Mouse (Mus musculus): ENCODE measurements around the gene Dusp3. TPM values are rescaled to one million over a fixed set of nuclear protein-coding genes. Genes with fewer than 3 reads are reported as not detected.
A peak's percentile ranks its signal among the peaks of the same experiment; 100 is the strongest.

Dusp3 gene
- polyA plus RNA-seq (2016; fragmentation: Nextera tagmentation; extraction: Ambion mirVana), result 9.3 and 9.6 TPM in 2 replicates

DNA sequence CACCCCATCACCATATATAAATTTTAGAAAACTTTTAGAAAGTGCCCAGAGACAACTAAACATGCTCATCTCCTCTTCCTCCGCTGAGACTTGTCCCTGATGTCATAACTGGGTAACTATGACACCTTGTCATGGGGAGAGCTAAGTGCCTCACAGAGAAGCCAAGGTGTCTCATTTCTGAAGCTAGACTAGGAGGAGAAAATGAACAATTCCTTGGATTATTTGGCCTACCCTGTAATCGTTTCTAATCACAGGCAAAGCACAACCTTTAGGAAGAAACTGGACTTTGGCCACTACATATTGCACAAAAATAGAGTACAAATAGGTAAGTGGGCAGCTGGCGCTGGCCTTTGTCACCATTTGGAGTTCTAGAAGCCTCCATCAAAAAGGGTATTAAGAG lies at the start of gene Dusp3:
Gene Dusp3 (minus strand): TSS at position 101 of the 400 bp plus-strand sequence.
- Histone ChIP-seq H3K27me3 (peaks cover 25% of the 10 kb centered on the region), H3K4me1 (peaks cover 25% of the 10 kb centered on the region), H3K4me3 (no peak within 1 kb of the TSS), H3K4me2 (replicated peaks) (no peak within 1 kb of the TSS), H3K9me3 (no peaks in the 10 kb centered on the region), H3K9ac (replicated peaks) (no peak within 1 kb of the TSS), H3K27ac (replicated peaks) (no peak within 1 kb of the TSS), H3K36me3 (no peaks in the 10 kb centered on the region)
- WGBS, result 80% methylated on average over 3 of the region's 3 CpGs
- no peak for ATAC-seq (ENCODE audit: low FRiP score, low read depth)

DNA sequence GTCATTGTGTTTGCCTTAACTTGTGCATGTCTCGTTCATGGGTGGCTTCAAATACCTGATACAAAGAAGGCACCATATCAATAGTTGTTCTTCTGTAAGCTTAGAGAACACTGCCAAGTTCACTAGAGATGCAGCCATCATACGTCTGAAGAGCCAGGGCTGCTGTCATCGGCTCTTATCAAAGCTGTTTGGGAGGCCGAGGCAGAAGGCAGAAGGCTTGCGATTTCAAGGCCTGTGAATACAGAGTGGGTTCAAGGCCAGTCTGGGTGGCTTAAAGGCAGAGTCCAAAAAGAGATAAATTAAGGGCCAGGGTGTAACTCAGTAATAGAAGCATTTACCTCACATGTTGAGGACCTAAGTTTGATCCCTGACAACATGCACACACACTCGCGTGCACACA lies 49.5 kb upstream of the Dusp3 start:
- no peak for ATAC-seq (ENCODE audit: low FRiP score, low read depth)
- Histone ChIP-seq H3K4me3 (no peak overlapping the region), H3K9ac (replicated peaks) (no peak overlapping the region), H3K4me1 (no peaks in the 10 kb centered on the region), H3K27me3 (peaks cover 9% of the 10 kb centered on the region; the same call in 1 of the 2 replicates), H3K27ac (replicated peaks) (no peak overlapping the region), H3K9me3 (no peaks in the 10 kb centered on the region), H3K4me2 (replicated peaks) (no peak overlapping the region), H3K36me3 (no peaks in the 10 kb centered on the region)
- 84% methylated on average over 7 of the region's 7 CpGs for WGBS

- Histone ChIP-seq H3K9me3 (no peaks in the 10 kb centered on the region), H3K36me3 (no peaks in the 10 kb centered on the region), H3K27me3 (peaks cover 15% of the 10 kb centered on the region), H3K27ac (replicated peaks) (no peak overlapping the region), H3K9ac (replicated peaks) (no peak overlapping the region), H3K4me1 (no peaks in the 10 kb centered on the region), H3K4me2 (replicated peaks) (no peak overlapping the region), H3K4me3 (no peak overlapping the region)
- ATAC-seq (ENCODE audit: low FRiP score, low read depth), result no peak
- 68% methylated on average over 5 of the region's 5 CpGs for WGBS
These were observed 48.7 kb upstream of the Dusp3 start for GRCm38 (mm10) chr11:102035456-102035960.

DNA sequence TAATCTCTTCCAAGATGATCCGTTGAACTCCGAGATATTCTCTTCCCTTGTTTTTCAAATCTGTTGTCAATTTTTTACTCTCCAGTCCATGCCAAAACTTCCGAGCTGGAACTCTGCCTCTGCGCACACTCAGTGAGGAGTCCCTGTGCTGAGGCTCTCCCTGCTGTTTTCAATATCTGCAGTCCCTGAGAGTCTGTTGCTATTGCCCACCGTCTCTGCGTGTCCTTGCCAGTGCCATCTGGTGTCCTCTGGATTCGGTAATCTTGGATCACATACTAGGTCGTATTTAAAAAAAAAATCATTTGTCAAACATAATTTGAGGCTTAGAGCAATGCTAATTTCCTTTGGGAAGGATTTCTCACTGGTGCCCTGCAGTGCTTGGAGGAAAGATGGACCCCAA lies 48.1 kb upstream of the Dusp3 start:
- no peak overlapping the region for H3K27ac ChIP-seq (replicated peaks)
- no peaks in the 10 kb centered on the region for H3K9me3 ChIP-seq
- no peak for ATAC-seq (ENCODE audit: low FRiP score, low read depth)
- H3K4me1 ChIP-seq, result peaks cover 5% of the 10 kb centered on the region
- H3K4me3 ChIP-seq, result no peak overlapping the region
- no peaks in the 10 kb centered on the region for H3K36me3 ChIP-seq
- H3K9ac ChIP-seq (replicated peaks), result no peak overlapping the region
- no peak overlapping the region for H3K4me2 ChIP-seq (replicated peaks)
- WGBS, result 73% methylated on average over 8 of the region's 8 CpGs
- peaks cover 15% of the 10 kb centered on the region for H3K27me3 ChIP-seq

DNA sequence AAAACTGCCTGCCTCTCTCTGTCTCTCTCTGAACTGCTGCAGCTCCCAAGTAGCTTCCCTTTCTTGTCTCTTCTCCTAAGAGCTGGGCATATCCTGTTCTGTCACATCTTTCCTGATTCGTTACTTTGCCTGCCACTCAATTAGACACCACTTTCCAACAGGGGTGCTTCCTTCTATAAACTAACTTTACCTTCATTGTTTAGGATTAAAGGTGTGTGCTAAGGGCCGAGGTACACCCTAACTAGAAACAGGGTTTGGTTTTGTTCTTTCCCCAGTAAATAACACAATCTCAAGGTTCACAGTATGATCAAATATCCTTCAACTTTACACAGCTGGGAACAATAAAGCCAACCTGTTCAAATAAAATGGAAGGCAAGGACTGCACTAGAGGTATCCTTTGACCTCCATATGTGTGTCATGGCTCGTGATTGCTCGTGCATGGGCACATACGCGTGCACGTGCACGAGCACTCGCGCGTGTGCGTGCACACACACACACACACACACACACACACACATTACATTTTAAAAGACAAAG lies 46.3 kb upstream of the Dusp3 start:
- Histone ChIP-seq H3K4me3 (no peak overlapping the region), H3K27me3 (peaks cover 9% of the 10 kb centered on the region), H3K27ac (replicated peaks) (no peak overlapping the region), H3K9me3 (no peaks in the 10 kb centered on the region), H3K9ac (replicated peaks) (no peak overlapping the region), H3K4me2 (replicated peaks) (no peak overlapping the region), H3K36me3 (no peaks in the 10 kb centered on the region), H3K4me1 (peaks cover 7% of the 10 kb centered on the region)
- ATAC-seq (ENCODE audit: low FRiP score, low read depth), result no peak
- WGBS, result 90% methylated on average over 12 of the region's 12 CpGs

- WGBS, result 83% methylated on average over 7 of the region's 7 CpGs
- Histone ChIP-seq H3K4me3 (no peak overlapping the region), H3K27ac (replicated peaks) (no peak overlapping the region), H3K4me2 (replicated peaks) (no peak overlapping the region), H3K27me3 (peaks cover 6% of the 10 kb centered on the region; the same call in 1 of the 2 replicates), H3K4me1 (peaks cover 16% of the 10 kb centered on the region), H3K9me3 (no peaks in the 10 kb centered on the region), H3K36me3 (no peaks in the 10 kb centered on the region), H3K9ac (replicated peaks) (no peak overlapping the region)
- no peak for ATAC-seq (ENCODE audit: low FRiP score, low read depth)
These were observed 44.3 kb upstream of the Dusp3 start for GRCm38 (mm10) chr11:102031149-102031548.

- ATAC-seq (ENCODE audit: low FRiP score, low read depth), result no peak
- Histone ChIP-seq H3K27ac (replicated peaks) (no peak overlapping the region), H3K4me1 (peaks cover 28% of the 10 kb centered on the region), H3K4me2 (replicated peaks) (no peak overlapping the region), H3K9ac (replicated peaks) (no peak overlapping the region), H3K36me3 (no peaks in the 10 kb centered on the region), H3K27me3 (peaks cover 6% of the 10 kb centered on the region; the same call in 1 of the 2 replicates), H3K9me3 (no peaks in the 10 kb centered on the region), H3K4me3 (no peak overlapping the region)
- WGBS, result 40% methylated on average over 7 of the region's 7 CpGs
These were observed 43.2 kb upstream of the Dusp3 start for GRCm38 (mm10) chr11:102029966-102030365.

- Histone ChIP-seq H3K36me3 (no peaks in the 10 kb centered on the region), H3K4me1 (peaks cover 31% of the 10 kb centered on the region), H3K9me3 (no peaks in the 10 kb centered on the region), H3K4me2 (replicated peaks) (no peak overlapping the region), H3K4me3 (no peak overlapping the region), H3K27ac (replicated peaks) (no peak overlapping the region), H3K9ac (replicated peaks) (no peak overlapping the region), H3K27me3 (peaks cover 6% of the 10 kb centered on the region; the same call in 1 of the 2 replicates)
- WGBS, result 87% methylated on average over 4 of the region's 4 CpGs
- ATAC-seq (ENCODE audit: low FRiP score, low read depth), result no peak
These were observed 42.5 kb upstream of the Dusp3 start for GRCm38 (mm10) chr11:102029304-102029703.

GRCm38 (mm10) chr11:102028087-102028816 lies 41.4 kb upstream of the Dusp3 start, which contains the start of gene Mpp3:
Mpp3 (minus strand) TSS chr11:102028461.
- no peaks in the 10 kb centered on the region for H3K36me3 ChIP-seq
- no peak for ATAC-seq (ENCODE audit: low FRiP score, low read depth)
- peak within 1 kb of the TSS; percentile 91 for H3K27ac ChIP-seq (replicated peaks)
- no peaks in the 10 kb centered on the region for H3K9me3 ChIP-seq
- WGBS, result 74% methylated on average over 6 of the region's 6 CpGs
- H3K9ac ChIP-seq (replicated peaks), result peak within 1 kb of the TSS; percentile 74
- peaks cover 31% of the 10 kb centered on the region for H3K4me1 ChIP-seq
- H3K27me3 ChIP-seq, result peaks cover 6% of the 10 kb centered on the region; the same call in 1 of the 2 replicates
- H3K4me3 ChIP-seq, result peak within 1 kb of the TSS; percentile 72
- peak within 1 kb of the TSS; percentile 83 for H3K4me2 ChIP-seq (replicated peaks)

DNA sequence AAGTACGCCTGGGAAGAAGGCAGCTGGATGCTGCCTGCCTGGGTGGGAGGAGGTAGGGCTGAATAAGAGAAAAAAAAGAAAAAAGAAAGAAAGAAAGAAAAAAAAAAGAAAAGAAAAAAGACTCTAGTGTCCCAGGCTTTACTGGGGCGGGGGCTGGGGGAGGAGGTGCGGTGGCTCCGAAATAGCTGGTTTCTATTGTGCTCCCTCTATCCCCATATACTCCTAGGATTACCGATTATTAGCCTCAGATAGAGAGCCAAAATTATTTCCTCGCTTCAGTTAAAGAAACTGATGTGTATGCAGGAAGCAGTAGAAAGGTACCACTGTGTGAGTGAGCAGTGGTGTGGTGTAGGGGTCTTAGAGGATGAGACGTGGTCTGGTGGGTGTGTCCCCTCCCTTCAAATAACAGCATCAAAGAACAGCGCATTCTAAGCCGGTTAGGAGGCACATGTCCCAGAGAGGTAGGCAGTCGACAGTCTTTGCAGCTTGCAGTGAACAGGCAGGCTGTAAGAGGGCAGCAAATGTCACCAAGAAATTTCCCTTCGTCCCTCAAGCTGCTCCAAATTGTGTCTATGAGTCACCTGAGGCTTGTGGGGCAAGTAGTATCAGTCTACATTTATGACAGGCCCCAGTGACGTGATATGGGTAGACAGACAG lies 40.7 kb upstream of the Dusp3 start:
- peak overlapping the region; percentile 83 for H3K4me2 ChIP-seq (replicated peaks)
- peaks cover 5% of the 10 kb centered on the region; the same call in 1 of the 2 replicates for H3K36me3 ChIP-seq
- peak; percentile 17 for ATAC-seq (ENCODE audit: low FRiP score, low read depth)
- 5% methylated on average over 12 of the region's 12 CpGs for WGBS
- H3K4me1 ChIP-seq, result peaks cover 31% of the 10 kb centered on the region
- H3K9ac ChIP-seq (replicated peaks), result peak overlapping the region; percentile 74
- H3K27ac ChIP-seq (replicated peaks), result peak overlapping the region; percentile 91
- peak overlapping the region; percentile 72 for H3K4me3 ChIP-seq
- no peaks in the 10 kb centered on the region for H3K9me3 ChIP-seq
- H3K27me3 ChIP-seq, result peaks cover 6% of the 10 kb centered on the region; the same call in 1 of the 2 replicates

DNA sequence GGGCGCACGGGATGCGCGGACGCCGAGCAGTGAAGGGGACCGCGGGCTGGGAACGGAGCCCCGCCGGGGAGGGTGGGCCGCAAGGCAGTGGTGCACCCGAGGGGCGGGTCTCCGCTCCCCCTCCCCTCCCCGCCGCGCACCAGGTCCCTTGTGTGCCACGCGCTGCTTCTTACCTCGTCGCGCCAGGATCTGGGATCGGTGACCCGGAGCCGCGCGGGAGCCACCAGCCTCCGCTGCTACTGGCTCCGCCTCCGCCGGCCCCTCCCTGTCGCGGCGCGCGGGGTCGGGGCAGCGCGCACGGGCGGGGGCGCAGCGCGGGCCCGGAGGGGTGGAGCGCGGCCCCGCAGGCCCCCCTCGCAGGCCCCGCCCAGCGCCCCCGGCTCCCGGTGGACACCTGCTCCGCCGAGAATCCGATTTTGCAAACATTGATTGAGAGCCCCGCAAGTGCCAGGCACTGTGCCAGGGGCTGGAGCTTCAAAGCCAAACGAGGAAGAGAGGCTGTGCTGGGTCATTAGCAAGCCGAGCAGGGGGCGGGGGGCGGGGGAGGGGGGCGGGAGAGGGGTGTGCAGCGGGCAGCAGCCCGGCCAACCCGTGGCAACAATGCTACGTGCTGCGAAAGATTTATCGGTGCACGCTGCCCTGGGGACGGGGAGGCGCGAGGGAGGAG lies 40.0 kb upstream of the Dusp3 start:
- peak; percentile 92 for ATAC-seq (ENCODE audit: low FRiP score, low read depth)
- Histone ChIP-seq H3K27ac (replicated peaks) (peak overlapping the region; percentile 91), H3K4me1 (peaks cover 31% of the 10 kb centered on the region), H3K9me3 (no peaks in the 10 kb centered on the region), H3K4me2 (replicated peaks) (peak overlapping the region; percentile 83), H3K36me3 (peaks cover 12% of the 10 kb centered on the region; the same call in 1 of the 2 replicates), H3K9ac (replicated peaks) (peak overlapping the region; percentile 74), H3K4me3 (peak overlapping the region; percentile 72), H3K27me3 (peaks cover 6% of the 10 kb centered on the region; the same call in 1 of the 2 replicates)
- WGBS, result under 1% methylated on average over 42 of the region's 73 CpGs

Measured in midbrain, embryonic 12.5 days (tissue).